Mouse (Mus musculus) naive thymus-derived CD4-positive, alpha-beta T cell, adult 2 months (primary cell): ENCODE measurements at regions not wholly inside any gene's neighbourhood (a gene's known extent, or its start where the extent isn't known, plus 50 kb on each side); places are given as distances from the start of the nearest gene placed in this dataset.

ENCODE experiments used
- DNase-seq: peaks from one replicate; pipeline ENCODE4 v3.0.0-alpha.2; 2011; ENCODE audit warnings: low read depth

- DNase-seq: no peak
Measured at GRCm38 (mm10) chr13:116795041-116795440, 230.3 kb downstream of the Parp8 start.

DNA sequence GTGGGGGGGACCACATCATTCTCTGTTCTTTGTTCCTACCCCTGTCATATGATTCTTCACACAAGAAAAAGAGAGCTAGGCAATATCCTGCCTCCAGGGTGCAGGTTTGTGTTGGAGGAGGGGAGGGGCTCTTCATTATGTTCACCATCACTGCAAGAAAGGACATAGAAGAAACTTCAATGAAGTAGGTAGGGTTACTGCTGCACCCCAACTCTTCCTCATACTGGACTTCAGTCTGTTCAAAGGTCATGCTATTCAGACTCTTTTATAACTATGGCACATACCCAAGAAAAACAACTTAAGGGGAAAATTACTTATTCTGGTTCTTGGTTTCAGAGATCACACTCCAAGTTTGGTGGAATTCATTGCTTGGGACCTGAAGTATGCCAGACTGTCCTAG lies 243.7 kb downstream of the Parp8 start:
- DNase-seq: no peak

- DNase-seq: no peak
Measured at GRCm38 (mm10) chr13:116765491-116765890, 259.8 kb downstream of the Parp8 start.

- no peak for DNase-seq
Measured at GRCm38 (mm10) chr13:116759912-116760311, 265.4 kb downstream of the Parp8 start.

DNA sequence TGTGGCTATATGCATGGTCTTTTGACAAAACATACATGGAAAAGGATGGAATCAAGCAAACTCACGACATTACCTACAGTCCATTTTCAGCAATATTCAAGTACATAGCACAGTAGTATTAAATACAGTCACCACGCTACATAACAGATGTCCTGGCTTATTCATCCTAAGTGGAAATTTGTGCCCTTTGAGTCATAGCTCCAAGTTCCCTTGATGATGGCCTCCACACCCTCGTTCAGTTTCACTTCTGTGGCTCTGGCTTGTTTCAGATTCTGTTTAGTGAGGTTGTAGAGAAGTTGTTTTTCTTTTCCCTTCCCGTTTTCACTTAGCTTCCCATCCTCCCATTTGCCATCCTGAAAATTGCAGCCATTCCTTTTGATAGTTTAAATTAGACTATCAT lies 284.5 kb downstream of the Parp8 start:
- no peak for DNase-seq

DNA sequence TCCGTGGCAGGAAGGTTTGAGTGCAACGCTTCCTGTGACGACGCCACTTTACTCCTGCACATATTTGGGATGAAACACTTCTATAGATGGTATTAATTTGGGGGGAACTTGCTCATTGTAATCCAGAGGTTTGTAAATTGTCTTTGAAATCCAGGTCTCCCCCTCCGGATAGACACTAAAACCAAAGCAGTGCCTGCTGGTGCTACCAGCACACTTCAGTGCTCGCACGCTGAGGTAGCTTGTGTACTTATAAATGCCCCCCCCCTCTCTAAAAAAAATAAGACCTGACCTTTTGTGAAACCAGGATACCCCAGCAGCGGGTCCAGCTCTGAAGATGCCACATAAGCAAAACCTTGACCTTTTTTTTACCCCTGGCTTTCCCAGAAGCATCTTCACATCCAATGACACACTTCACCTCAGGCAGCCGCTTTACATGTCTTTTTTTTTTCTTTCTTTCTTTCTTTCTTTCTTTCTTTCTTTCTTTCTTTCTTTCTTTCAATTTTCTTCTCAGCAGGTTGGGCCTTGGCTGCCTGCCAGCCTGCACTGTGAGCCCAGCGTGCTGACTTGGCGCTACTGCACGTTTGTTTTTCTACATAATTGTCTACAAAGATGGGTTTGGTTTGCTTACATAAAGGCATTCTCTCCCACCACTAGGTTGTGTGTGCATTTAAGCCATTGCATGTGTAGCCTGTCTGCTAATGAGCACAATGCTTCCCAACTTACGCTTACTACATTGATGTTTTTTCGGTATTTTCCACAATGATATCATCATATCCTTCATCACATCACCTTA lies 301.8 kb downstream of the Parp8 start:
- no peak for DNase-seq

GRCm38 (mm10) chr13:116714809-116715208 lies 310.5 kb downstream of the Parp8 start:
- DNase-seq: peak; percentile 1

- peak; percentile 20 for DNase-seq
Measured at GRCm38 (mm10) chr13:116711866-116712593, 313.3 kb downstream of the Parp8 start.

GRCm38 (mm10) chr13:116711148-116711865 lies 314.0 kb downstream of the Parp8 start:
- DNase-seq: no peak

- no peak for DNase-seq
Measured at GRCm38 (mm10) chr13:116709671-116710070, 315.7 kb downstream of the Parp8 start.

- no peak for DNase-seq
Measured at GRCm38 (mm10) chr13:116708846-116709245, 316.5 kb downstream of the Parp8 start.

DNA sequence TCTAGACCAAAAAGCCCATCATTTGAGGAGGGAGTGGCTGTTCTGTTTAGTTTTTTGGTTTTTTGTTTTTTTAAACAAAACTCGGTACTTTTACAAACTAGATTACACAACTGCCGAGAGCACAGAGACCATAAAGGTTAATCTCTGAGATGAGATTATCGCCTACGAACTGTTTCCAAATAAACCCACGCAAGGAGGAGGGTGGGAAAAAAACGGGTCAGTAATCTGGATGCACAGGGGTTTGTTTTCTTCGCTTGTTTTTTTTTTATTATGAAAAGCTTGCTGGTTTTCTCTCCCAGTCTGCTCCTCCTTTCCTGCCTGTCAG lies 316.9 kb downstream of the Parp8 start:
- no peak for DNase-seq

DNA sequence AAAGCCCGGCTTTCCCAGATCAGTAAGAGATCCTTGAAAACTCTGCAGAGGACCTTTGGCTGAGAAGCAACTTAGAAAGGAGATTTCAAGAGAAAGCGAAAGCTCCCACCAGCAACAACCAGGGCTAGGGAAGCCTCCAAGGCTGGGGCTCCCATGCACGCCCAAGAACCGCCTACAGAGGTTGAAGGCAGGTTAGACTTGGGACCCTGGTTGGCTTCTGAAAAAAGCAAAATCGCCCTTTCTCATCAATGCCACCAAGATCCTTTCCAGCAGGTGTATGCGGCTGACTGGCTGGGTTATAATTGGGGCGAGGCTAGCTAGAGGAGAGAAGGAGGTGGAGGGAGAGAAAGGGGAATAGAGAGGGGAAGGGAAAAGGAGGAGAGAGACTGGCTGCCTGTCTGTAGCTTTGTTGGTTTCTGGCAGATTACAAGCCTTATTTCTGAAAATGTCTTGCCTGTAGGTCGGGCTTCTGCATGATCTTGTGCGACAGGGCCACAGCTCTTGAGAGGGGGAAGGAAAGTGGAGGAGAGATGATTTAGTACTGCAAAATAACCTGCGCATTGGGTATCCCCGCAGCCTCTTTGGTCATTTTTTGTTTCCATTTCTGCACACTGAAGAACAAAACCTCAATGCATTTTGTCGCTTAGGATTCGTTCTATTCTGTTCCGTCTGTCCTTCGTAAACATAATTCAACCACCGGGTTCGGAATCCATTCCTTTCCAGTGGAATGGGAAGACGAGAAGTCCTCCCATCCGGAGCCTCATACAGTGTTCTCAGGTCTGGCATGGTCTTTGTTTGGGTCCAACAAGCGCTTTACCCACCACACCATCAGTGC lies 317.5 kb downstream of the Parp8 start:
- DNase-seq: no peak

- DNase-seq: no peak
Measured at GRCm38 (mm10) chr13:116706401-116707330, 318.7 kb downstream of the Parp8 start.

- no peak for DNase-seq
Measured at GRCm38 (mm10) chr13:116705611-116706386, 319.5 kb downstream of the Parp8 start.

DNA sequence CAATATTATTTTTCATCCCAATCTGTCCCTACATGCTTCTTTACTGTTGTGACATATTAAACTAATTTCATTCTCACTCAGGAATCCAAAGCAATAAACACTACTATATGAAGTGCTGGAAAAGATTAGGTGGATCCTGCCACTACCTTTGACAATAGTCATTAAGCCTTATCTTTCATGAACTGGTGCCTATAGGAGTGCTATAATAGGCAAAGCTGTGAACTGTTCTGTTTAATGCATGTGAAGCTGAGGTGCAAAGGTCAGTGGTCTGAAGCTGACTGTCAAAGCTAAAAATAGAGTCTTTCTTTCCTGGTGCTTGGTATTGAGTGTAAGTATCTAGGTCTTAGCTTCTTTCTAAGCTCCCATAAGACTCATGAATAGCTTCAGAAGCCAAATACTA lies 336.6 kb downstream of the Parp8 start:
- DNase-seq: no peak
